15 mouse cellular contexts compared by ENCODE assay signal in genomic region chr6:88605235-88605634, GRCm38 (mm10). TPM values are rescaled to one million over a fixed set of nuclear protein-coding genes. Genes with fewer than 3 reads are reported as not detected.
"Had no signal": no experiment of that assay in that cellular context is flagged by ENCODE, and none has a peak within 500 bp of the region (broad histone marks: within the 10 kb centered on the region; RNA-seq: fewer than 3 reads in every experiment).

No protein-coding gene starts in this region.

- H3K4me1 ChIP-seq: liver, embryonic 13.5 days; midbrain, embryonic 13.5 days; stomach, embryonic 15.5 days had no signal

- H3K4me3 ChIP-seq: liver, embryonic 13.5 days; midbrain, embryonic 13.5 days; stomach, embryonic 15.5 days had no signal

- H3K27ac ChIP-seq: liver, embryonic 13.5 days; midbrain, embryonic 13.5 days; stomach, embryonic 15.5 days had no signal

- H3K4me2 ChIP-seq: liver, embryonic 13.5 days; midbrain, embryonic 13.5 days; stomach, embryonic 15.5 days had no signal

- ATAC-seq: midbrain, embryonic 13.5 days had no signal

- H3K27me3 ChIP-seq: midbrain, embryonic 13.5 days; stomach, embryonic 15.5 days had no signal

- H3K36me3 ChIP-seq: liver, embryonic 13.5 days; midbrain, embryonic 13.5 days; stomach, embryonic 15.5 days had no signal

- H3K9me3 ChIP-seq: liver, embryonic 13.5 days; midbrain, embryonic 13.5 days; stomach, embryonic 15.5 days had no signal

- H3K9ac ChIP-seq: liver, embryonic 13.5 days; midbrain, embryonic 13.5 days; stomach, embryonic 15.5 days had no signal

- DNase-seq: kidney, adult 18-20 months; kidney, adult 9 months; kidney, postnatal 14 days; kidney, postnatal 4 days; liver, embryonic 13.5 days; lung, adult 2 months; lung, postnatal 14 days; lung, postnatal 4 days; right cerebral cortex, postnatal 14 days; spleen, adult 18-20 months; thymus, postnatal 25 days had no signal

RNA-seq across cellular contexts. Expression of gene Kbtbd12, which starts 32.5 kb away (rescaled TPM):
- polyA plus RNA-seq: limb, embryonic 11.5 days; midbrain, embryonic 13.5 days; neural tube, embryonic 11.5 days had no signal
